Mouse (Mus musculus): ENCODE measurements around the gene Olfr775.

Olfr775 gene

DNA sequence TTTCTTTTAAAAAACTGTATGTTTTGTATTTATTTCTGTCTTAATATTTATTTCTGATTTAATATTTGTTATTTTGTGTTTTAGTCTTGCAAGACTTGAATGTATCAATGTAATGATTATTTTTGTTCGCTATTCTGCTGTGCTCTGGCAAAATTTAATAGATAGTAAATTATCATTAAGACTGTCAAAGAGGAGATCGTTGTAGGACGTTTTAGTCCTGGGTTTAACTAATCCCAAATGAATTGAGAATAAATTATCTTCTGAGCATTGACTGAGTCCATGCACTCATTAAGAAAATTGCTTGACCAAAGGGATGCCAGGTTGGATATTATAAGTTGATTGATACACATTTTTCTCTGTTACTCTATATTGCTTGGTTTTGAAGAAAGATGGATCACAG lies at the start of gene Olfr775:
Gene Olfr775, plus strand, starts transcription at position 301 of the 400 bp plus-strand sequence.
- in situ Hi-C loops (cut with MboI, MseI) = no loop called here

- in situ Hi-C loops (cut with MboI, MseI) = no loop called here
Measured at GRCm38 (mm10) chr10:129230737-129231136, 17.5 kb upstream of the Olfr775 start.

GRCm38 (mm10) chr10:129235904-129236303 lies 12.3 kb upstream of the Olfr775 start, which contains the start of gene Olfr774:
Olfr774 (plus strand) TSS chr10:129236204.
- in situ Hi-C loops (cut with MboI, MseI) = no loop called here

GRCm38 (mm10) chr10:129258827-129259226 lies 10.6 kb downstream of the Olfr775 start, which contains the start of gene Olfr776:
Olfr776 (plus strand) TSS chr10:129259127.
- in situ Hi-C loops (cut with MboI, MseI) = no loop called here

DNA sequence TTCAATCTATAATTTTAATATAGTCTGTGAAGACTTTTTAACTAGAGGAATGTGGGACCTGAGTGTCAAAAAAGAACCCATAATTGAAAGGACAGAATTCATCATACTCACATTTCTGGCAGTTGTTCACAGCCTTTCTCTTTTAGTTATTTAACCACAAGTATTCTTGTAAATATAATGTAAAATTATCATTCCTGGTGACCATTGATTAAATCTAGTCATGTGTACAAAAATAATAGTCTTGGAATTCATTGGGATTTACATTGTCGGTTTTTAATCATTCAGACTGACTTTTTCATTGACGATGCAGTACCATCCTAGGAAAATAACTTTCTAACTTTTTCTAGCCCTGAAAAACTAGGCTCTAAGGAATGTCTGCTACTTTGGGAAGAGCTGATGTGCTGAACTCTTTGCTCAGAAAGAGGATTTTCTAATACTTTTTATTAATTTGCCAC lies 22.9 kb downstream of the Olfr775 start, which contains the start of gene Olfr777:
Gene Olfr777, minus strand, starts transcription at position 405 of the 455 bp plus-strand sequence.
- in situ Hi-C loops (cut with MboI, MseI) = no loop called here

Data from T-helper 1 cell (primary cell).